Mouse (Mus musculus) kidney, adult 9 months (tissue): ENCODE measurements at regions not wholly inside any gene's neighbourhood (a gene's known extent, or its start where the extent isn't known, plus 50 kb on each side); places are given as distances from the start of the nearest gene placed in this dataset.

Experiments
- DNase-seq: peaks from one replicate; pipeline ENCODE4 v3.0.0; 2022

- peak; percentile 71 for DNase-seq
These were observed 364.9 kb upstream of the Fmr1 start for GRCm38 (mm10) chrX:68313486-68313885.
